Mouse (Mus musculus): ENCODE measurements around the gene Adgra1. TPM values are rescaled to one million over a fixed set of nuclear protein-coding genes. Genes with fewer than 3 reads are reported as not detected.

The Adgra1 gene
- total RNA-seq, 2 experiments from 2014 or later = 0.07 TPM; not detected in 1

DNA sequence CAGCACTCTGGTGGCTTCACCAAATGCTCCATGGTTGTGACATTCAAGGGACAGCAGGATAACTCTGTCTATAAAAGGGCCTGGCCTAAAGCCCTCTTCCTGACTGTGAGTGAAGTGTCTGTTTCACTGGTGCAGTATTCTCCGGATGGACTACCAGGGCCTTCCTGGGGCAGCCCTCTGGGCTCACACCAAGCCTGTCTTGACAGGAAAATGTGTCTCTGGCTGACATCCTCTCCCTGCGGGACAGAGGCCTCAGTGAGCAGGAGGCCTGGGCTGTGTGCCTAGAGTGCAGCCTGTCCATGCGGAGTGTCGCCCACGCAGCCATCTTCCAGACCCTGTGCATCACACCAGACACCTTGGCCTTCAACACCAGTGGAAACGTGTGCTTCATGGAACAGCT is 66.9 kb downstream of the Adgra1 start:
- intact Hi-C loops (cut with DNase I) = no loop called here
- DNase-seq = no peak

DNA sequence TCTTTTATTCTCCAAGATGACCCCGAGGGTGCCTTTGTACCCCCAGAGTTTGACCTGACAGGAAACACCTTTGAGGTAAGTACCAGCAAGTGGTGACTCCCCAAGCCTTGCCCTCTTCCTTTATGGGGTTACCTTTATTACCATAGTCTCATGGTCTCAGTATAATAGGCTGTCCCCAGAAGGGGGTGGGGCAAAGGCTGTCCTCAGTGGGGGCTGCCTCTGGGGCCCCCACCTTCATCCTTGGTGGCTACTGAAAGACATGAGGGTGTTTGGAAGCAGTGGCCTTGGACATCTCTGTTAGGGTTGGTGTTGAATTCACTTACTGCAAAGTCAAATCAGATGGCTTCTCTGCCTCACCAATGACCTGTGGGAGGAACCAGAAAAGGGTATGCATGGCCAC is 68.0 kb downstream of the Adgra1 start:
- DNase-seq = no peak
- intact Hi-C loops (cut with DNase I) = no loop called here

DNA sequence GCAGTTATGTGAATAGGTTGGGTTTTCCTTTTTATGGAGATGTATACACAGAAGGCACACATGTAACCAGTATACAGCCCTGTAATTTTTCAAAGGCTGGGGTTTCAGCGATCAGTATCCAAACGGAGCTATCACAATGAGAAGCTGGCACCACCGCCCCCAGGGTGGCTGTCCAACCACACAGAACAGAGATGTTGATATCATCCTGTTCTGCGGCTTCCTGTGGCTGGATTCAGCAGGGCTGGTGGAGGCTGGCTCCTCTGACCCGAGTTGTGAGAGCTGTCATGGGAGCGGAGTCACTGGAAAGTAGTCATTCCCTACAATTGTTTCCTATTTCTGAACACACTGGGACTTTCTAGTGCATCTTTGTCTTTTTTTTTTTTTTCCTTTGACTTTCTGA is 71.3 kb downstream of the Adgra1 start:
- intact Hi-C loops (cut with DNase I) = loop anchor here (5.0 kb wide), 1 partner anchor 87 kb away; the partner anchor contains the start of gene Adam8
- no peak for DNase-seq

DNA sequence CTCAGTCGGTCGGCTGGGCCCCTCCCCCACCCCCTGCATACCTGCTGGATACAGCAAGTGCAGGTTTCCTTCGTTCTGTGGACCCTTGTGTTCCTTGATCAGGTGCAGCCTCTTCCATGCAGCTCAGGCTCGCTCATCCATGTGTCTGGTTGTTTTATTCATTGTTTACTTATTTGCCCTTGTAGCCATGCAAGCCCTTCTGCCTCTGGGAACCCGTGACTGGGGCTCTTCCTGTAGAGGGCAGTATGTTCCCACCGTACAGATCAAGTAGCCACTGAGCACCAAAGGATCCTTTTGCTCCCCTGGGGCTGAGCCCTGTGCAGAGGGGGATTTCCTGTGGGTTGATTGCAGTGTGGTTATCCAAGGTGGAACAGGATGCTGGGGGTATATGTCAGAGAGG is 71.7 kb downstream of the Adgra1 start:
- DNase-seq = no peak
- intact Hi-C loops (cut with DNase I) = loop anchor here (5.0 kb wide), 1 partner anchor 87 kb away; the partner anchor contains the start of gene Adam8

DNA sequence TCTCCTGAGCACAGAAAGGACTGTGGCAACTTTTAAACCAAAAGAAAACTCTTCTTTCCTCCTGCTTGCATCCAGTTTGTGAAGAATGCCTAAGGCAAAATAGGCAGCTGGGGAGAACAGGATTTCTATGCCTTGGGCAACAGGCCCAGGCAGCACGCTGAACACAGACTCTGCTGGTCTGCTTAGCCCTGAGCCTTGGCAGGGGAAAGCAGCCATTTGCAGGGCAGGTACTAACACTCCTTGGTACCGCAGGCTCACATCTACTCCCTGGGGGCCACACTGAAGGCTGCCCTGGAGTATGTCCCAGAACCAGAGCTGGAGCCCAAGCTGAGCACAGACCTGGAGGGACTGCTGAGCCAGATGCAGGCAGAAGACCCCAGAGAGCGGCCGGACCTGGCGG is 74.2 kb downstream of the Adgra1 start:
- intact Hi-C loops (cut with DNase I) = loop anchor here (5.0 kb wide), 1 partner anchor 84 kb away; the partner anchor contains the start of gene Adam8
- DNase-seq = no peak

DNA sequence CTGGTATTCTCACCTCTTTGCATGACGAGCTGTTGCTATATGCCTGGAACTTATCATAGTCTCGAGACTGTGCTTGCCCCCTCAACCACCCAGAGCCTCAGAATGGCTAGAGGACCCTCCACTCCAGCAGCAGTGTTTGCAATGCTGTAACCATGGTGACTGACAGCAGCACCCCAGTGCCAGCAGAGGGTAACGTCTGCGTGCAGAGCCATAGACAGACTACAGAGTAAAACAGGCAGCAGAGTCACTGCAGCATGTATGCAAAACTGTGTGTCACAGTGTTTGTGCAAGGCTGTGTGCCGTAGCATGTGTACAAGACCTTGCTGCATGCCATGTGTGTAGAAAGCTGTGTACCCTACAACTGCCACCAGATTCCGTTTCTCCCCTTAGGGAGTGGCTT is 75.5 kb downstream of the Adgra1 start:
- intact Hi-C loops (cut with DNase I) = loop anchor here (5.0 kb wide), 1 partner anchor 83 kb away; the partner anchor contains the start of gene Adam8
- DNase-seq = no peak

DNA sequence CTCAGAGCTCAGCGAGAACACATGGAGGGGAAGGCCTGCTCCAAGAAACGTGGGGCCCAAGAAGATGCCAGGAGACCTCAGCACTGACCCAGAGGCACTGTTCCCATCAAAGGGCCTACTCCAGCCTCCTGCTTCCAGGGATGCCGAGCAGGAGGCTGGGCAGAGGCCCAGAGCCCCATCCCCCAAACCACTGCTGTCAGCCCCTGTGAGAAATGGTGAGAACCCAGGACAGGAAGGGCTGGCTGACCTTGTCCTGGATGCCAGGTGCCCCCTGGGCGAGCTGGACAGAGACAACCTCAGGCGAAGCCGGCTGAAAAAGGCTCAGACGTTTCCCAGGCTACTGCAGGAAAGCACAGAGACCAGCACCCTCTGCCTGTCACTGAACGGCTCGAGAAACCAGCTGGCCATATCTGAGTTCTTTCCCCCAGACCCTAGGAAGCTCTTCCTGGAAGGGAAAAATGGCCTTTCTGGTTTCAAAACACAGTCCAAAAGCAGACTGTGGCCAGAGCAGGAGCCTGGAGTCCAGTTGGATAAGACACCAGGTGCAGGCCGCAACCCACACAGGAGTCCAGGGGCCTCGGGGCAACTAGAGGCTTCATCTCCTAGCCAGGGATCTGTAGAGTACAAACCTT is 76.3 kb downstream of the Adgra1 start:
- intact Hi-C loops (cut with DNase I) = no loop called here
- no peak for DNase-seq

DNA sequence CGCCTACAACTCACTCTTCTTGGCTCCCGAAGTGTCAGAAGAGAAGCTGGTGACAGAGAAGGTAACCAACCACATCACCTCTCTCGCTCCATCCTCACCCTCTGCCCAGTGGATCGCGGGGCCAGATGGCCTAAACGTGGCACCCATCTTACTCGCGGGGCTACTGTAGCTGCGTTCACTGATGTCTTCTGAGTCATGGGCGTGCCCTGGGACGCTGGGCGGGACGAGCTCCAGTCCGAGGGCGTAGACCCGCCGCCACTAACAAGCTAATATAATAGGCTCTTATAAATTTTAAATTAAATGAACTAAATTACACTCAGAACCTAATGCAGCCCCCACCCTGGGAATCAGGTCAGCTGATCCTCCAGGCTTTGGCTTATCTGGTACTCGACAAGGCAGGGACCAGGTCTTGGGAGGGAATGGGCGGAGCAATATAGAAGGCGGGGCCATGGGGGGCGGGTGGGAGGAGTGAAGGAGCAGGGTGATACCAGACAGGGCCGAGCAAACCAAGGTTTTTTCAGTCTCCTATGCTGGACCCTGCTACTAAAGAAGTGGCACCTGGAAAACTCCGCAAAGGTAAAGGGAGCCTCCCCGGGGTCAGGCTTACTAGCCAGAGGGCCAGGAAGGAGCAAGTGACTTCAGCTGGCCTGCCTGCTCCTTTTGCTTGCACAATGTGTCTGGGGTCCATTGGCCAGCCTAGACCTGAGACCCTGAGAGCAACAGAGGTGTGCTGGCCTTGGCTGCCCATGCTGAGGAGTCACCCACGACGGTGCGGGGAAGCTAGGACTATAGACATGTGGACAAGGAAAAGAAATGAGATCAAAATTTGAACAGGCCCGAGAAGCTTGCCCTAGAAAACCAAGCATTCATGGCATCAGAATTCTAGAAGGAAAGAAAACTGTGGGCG is 80.4 kb downstream of the Adgra1 start:
- DNase-seq = no peak
- intact Hi-C loops (cut with DNase I) = no loop called here

DNA sequence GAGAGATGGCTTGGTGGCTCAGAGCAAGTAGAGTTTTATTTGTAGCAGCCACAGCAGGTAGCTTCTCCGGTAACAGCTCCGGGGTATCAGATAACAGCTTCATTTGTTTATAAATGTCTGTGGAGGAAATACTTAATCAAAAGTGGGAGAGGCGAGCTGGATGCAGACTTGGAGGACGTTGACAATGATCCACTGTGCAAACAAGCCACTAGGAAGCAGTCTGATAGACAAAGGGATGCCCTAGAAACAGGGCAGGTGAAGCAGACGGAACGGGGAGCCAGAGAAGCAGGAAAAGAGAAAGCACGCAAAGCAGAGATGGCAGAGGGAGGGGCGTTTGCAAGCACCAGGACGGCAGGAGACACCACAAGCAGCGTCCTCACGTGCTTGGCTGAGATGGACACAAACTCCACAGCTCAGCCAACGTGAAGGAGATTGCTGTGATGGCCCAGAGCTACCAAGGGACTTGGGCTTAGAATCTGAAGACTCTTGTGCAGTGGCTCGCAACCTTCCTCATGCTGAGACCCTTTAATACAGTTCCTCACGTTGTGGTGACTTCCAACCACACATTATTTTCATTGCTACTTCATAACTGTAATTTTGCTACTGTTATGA is 81.8 kb downstream of the Adgra1 start:
- DNase-seq = no peak
- intact Hi-C loops (cut with DNase I) = no loop called here

DNA sequence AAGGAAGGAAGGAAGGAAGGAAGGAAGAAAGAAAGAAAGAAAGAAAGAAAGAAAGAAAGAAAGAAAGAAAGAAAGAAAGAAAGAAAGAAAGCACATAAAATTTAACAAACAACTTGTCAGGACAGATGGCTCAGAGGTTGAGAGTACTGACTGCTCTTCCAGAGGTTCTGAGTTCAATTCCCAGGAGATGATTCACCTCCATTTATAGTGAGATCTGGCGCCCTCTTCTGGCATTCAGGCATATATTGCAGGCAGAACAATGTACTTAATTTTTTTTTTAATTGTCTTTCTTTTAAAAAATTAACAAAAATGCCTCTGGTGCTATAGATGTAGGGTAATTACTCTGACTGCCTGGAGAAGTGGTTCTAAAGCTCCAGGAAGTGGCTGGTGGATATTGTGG is 82.4 kb downstream of the Adgra1 start:
- intact Hi-C loops (cut with DNase I) = no loop called here
- DNase-seq = no peak

DNA sequence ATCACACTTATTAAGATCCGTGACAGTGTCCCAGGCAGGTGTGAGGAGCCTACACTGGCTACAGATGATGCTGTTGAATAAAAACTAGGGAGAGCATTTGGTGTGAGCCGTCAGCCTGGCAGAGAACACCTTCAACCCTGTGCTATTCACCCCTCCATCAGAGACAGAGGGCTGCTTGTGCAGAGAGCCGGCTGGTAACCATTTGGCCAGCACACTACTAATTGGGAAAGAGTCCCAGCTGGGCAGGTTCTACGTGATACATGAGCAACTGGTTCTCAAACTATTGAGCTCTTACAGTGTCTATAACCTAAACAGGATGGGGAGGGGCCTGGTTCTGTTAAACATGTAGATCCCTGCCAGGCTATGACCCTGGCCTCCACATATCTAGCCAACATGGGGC is 84.3 kb downstream of the Adgra1 start:
- intact Hi-C loops (cut with DNase I) = no loop called here
- no peak for DNase-seq

Other genes starting within 250 kb of the Adgra1 start
- gene Cfap46, start 150.4 kb upstream of the Adgra1 start, total RNA-seq (2021) = under 1 TPM; 0.02 to 0.05 TPM
- gene Kndc1, start 60.5 kb downstream of the Adgra1 start, total RNA-seq (2021) = not detected
- gene Utf1, start 109.6 kb downstream of the Adgra1 start, total RNA-seq (2021) = not detected
- not detected for gene 6430531B16Rik, start 144.6 kb downstream of the Adgra1 start, total RNA-seq (2021)
- under 1 TPM; 0.74 to 0.89 TPM for gene Adam8, start 158.4 kb downstream of the Adgra1 start, total RNA-seq (2021)
- gene Zfp511, start 202.2 kb downstream of the Adgra1 start, total RNA-seq (2021) = 1 to 10 TPM; 7.7 to 8.2 TPM
- 10 to 100 TPM; 16.8 to 19.2 TPM for gene Tubgcp2, start 202.5 kb downstream of the Adgra1 start, total RNA-seq (2021)
- not detected for gene Msx3, start 214.9 kb downstream of the Adgra1 start, total RNA-seq (2021)
- gene Caly, start 248.4 kb downstream of the Adgra1 start, total RNA-seq (2021) = under 1 TPM in 1 of 2 experiments, not detected in 1; 0.33 TPM